ENCODE assay signal across 11 mouse cellular contexts in the genomic region with DNA sequence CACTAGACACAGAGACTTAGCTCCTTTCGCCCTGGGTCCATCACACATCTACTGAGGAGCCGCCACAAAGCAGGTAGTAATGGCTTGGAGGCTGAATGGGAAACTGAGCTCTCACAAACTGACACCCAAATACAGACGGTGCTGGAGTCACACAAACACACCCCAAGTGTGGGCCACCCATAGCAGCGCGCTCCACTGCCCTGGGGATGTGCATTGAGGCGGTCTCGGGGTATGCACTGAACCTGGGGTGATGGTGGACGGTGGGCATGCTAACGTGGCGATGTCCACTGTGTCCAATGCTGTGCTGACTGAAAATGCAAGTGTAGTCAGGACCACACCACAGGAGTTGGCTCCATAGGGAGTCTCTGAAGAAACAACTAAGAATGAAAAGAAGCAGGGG. TPM values are rescaled to one million over a fixed set of nuclear protein-coding genes. Genes with fewer than 3 reads are reported as not detected.
DNase-seq lines count a peak whose midpoint lies in the region; ATAC-seq lines count a peak whose summit lies in the region.
"Had no signal": no experiment of that assay in that cellular context is flagged by ENCODE, and none has a peak within 500 bp of the region (broad histone marks: within the 10 kb centered on the region; RNA-seq: fewer than 3 reads in every experiment).

No protein-coding gene starts in this region.

- H3K9ac ChIP-seq in forebrain, embryonic 16.5 days (replicated peaks; ENCODE audit: low read depth, low read length), result 0 out of 2 replicates have a peak overlapping the region, but pooled peaks have one; percentile 27
- H3K9ac ChIP-seq in intestine, embryonic 15.5 days, result no peak overlapping the region
- no peak overlapping the region for H3K9ac ChIP-seq in stomach, embryonic 15.5 days
- H3K9ac ChIP-seq: kidney, embryonic 15.5 days; limb, embryonic 15.5 days had no signal

- WGBS in forebrain, embryonic 16.5 days, result 78% methylated on average over 10 of the region's 10 CpGs
- 92% methylated on average over 10 of the region's 10 CpGs for WGBS in intestine, embryonic 15.5 days
- 93% methylated on average over 10 of the region's 10 CpGs for WGBS in stomach, embryonic 15.5 days

- H3K27ac ChIP-seq in forebrain, embryonic 16.5 days (ENCODE audit: low read length), result peak overlapping the region; percentile 80
- 0 out of 2 replicates have a peak overlapping the region, but pooled peaks have one; percentile 22 for H3K27ac ChIP-seq in intestine, embryonic 15.5 days
- H3K27ac ChIP-seq in stomach, embryonic 15.5 days, result peak overlapping the region; percentile 52; the same call in 1 of the 2 replicates
- H3K27ac ChIP-seq: limb, embryonic 15.5 days had no signal

- no peaks in the 10 kb centered on the region for H3K27me3 ChIP-seq in megakaryocyte, embryonic 14.5 days (replicated peaks)
- H3K27me3 ChIP-seq in forebrain, embryonic 16.5 days (replicated peaks; ENCODE audit: control insufficient read depth, insufficient read depth, low read length), result no peaks in the 10 kb centered on the region
- no peaks in the 10 kb centered on the region for H3K27me3 ChIP-seq in intestine, embryonic 15.5 days (replicated peaks)
- H3K27me3 ChIP-seq in stomach, embryonic 15.5 days (replicated peaks), result no peaks in the 10 kb centered on the region
- H3K27me3 ChIP-seq: kidney, embryonic 15.5 days; limb, embryonic 15.5 days had no signal

- ATAC-seq in megakaryocyte, adult 5-6 weeks (ENCODE audit: poor library complexity, severe bottlenecking), result no peak
- no peak for ATAC-seq in forebrain, embryonic 16.5 days
- ATAC-seq in intestine, embryonic 15.5 days, result no peak
- no peak for ATAC-seq in stomach, embryonic 15.5 days (ENCODE audit: insufficient read depth, low FRiP score, low read depth)

- H3K36me3 ChIP-seq in megakaryocyte, embryonic 14.5 days (replicated peaks; ENCODE audit: low read length), result peaks cover 96% of the 10 kb centered on the region
- H3K36me3 ChIP-seq in forebrain, embryonic 16.5 days (ENCODE audit: control insufficient read depth, insufficient read depth), result peaks cover 7% of the 10 kb centered on the region
- peaks cover 21% of the 10 kb centered on the region for H3K36me3 ChIP-seq in intestine, embryonic 15.5 days
- peaks cover 6% of the 10 kb centered on the region for H3K36me3 ChIP-seq in stomach, embryonic 15.5 days

- H3K4me3 ChIP-seq in megakaryocyte, embryonic 14.5 days (replicated peaks), result peak overlapping the region; percentile 42
- H3K4me3 ChIP-seq in forebrain, embryonic 16.5 days (replicated peaks; ENCODE audit: low read length), result no peak overlapping the region
- H3K4me3 ChIP-seq in intestine, embryonic 15.5 days (replicated peaks), result no peak overlapping the region
- H3K4me3 ChIP-seq in stomach, embryonic 15.5 days (replicated peaks), result no peak overlapping the region
- H3K4me3 ChIP-seq: kidney, embryonic 15.5 days; limb, embryonic 15.5 days had no signal

- H3K4me1 ChIP-seq in megakaryocyte, embryonic 14.5 days, result peaks cover 89% of the 10 kb centered on the region
- H3K4me1 ChIP-seq in forebrain, embryonic 16.5 days (replicated peaks; ENCODE audit: control insufficient read depth, insufficient read depth, low read length), result peaks cover 49% of the 10 kb centered on the region
- H3K4me1 ChIP-seq in intestine, embryonic 15.5 days (replicated peaks), result peaks cover 17% of the 10 kb centered on the region
- H3K4me1 ChIP-seq in stomach, embryonic 15.5 days, result peaks cover 25% of the 10 kb centered on the region

- DNase-seq in right cerebral cortex, postnatal 4 days, result no peak
- no peak for DNase-seq in thymus, adult 18-20 months
- no peak for DNase-seq in adrenal gland, postnatal 10 days

- no peak overlapping the region for H3K4me2 ChIP-seq in forebrain, embryonic 16.5 days (ENCODE audit: low read length)
- H3K4me2 ChIP-seq in intestine, embryonic 15.5 days (replicated peaks), result no peak overlapping the region
- H3K4me2 ChIP-seq in stomach, embryonic 15.5 days, result no peak overlapping the region
- H3K4me2 ChIP-seq: kidney, embryonic 15.5 days; limb, embryonic 15.5 days had no signal

- no peaks in the 10 kb centered on the region for H3K9me3 ChIP-seq in megakaryocyte, embryonic 14.5 days
- no peaks in the 10 kb centered on the region for H3K9me3 ChIP-seq in forebrain, embryonic 16.5 days (ENCODE audit: control insufficient read depth, low read length)
- H3K9me3 ChIP-seq in intestine, embryonic 15.5 days, result no peaks in the 10 kb centered on the region
- H3K9me3 ChIP-seq in stomach, embryonic 15.5 days, result no peaks in the 10 kb centered on the region
- H3K9me3 ChIP-seq: kidney, embryonic 15.5 days; limb, embryonic 15.5 days had no signal

RNA-seq across cellular contexts. Expression of gene Selplg, which starts 22.7 kb away (rescaled TPM):
- polyA plus RNA-seq in megakaryocyte, embryonic 14.5 days (2012; ENCODE audit: insufficient read depth, low replicate concordance), result 39.4 and 167 TPM in 2 replicates
- 718 and 733 TPM in 2 replicates for total RNA-seq in megakaryocyte, adult 5-6 weeks (2015)
- total RNA-seq in megakaryocyte, adult 5-6 weeks (2017), result 291 and 312 TPM in 2 replicates
- 1.8 and 2.0 TPM in 2 replicates for polyA plus RNA-seq in forebrain, embryonic 16.5 days (2015; fragmentation: Nextera tagmentation; extraction: Ambion mirVana)
- polyA plus RNA-seq in intestine, embryonic 15.5 days (2015; fragmentation: Nextera tagmentation; extraction: Ambion mirVana), result 3.4 and 4.4 TPM in 2 replicates
- 5.8 and 7.5 TPM in 2 replicates for polyA plus RNA-seq in stomach, embryonic 15.5 days (2015; fragmentation: Nextera tagmentation; extraction: Ambion mirVana)
- total RNA-seq in adrenal gland, postnatal 10 days (2021), result 1 to 10 TPM; 6.6 to 6.9 TPM

RNA-seq across cellular contexts. Expression of gene Coro1c, which starts 53.4 kb away (rescaled TPM):
- 132 and 208 TPM in 2 replicates for polyA plus RNA-seq in megakaryocyte, embryonic 14.5 days (2012; ENCODE audit: insufficient read depth, low replicate concordance)
- 93.2 and 103 TPM in 2 replicates for total RNA-seq in megakaryocyte, adult 5-6 weeks (2015)
- 141 and 145 TPM in 2 replicates for total RNA-seq in megakaryocyte, adult 5-6 weeks (2017)
- polyA plus RNA-seq in forebrain, embryonic 16.5 days (2015; fragmentation: Nextera tagmentation; extraction: Ambion mirVana), result 230 and 234 TPM in 2 replicates
- polyA plus RNA-seq in intestine, embryonic 15.5 days (2015; fragmentation: Nextera tagmentation; extraction: Ambion mirVana), result 167 and 173 TPM in 2 replicates
- polyA plus RNA-seq in stomach, embryonic 15.5 days (2015; fragmentation: Nextera tagmentation; extraction: Ambion mirVana), result 129 and 144 TPM in 2 replicates
- 10 to 100 TPM; 66.4 to 78.9 TPM for total RNA-seq in adrenal gland, postnatal 10 days (2021)

RNA-seq across cellular contexts. Expression of gene Tmem119, which starts 54.8 kb away (rescaled TPM):
- polyA plus RNA-seq in megakaryocyte, embryonic 14.5 days (2012; ENCODE audit: insufficient read depth, low replicate concordance), result 4.0 TPM in 1 of 2 replicates, not detected in the other
- 1.9 and 2.8 TPM in 2 replicates for total RNA-seq in megakaryocyte, adult 5-6 weeks (2015)
- 2.3 and 3.2 TPM in 2 replicates for total RNA-seq in megakaryocyte, adult 5-6 weeks (2017)
- 4.4 and 7.9 TPM in 2 replicates for polyA plus RNA-seq in forebrain, embryonic 16.5 days (2015; fragmentation: Nextera tagmentation; extraction: Ambion mirVana)
- 57.5 and 61.9 TPM in 2 replicates for polyA plus RNA-seq in intestine, embryonic 15.5 days (2015; fragmentation: Nextera tagmentation; extraction: Ambion mirVana)
- polyA plus RNA-seq in stomach, embryonic 15.5 days (2015; fragmentation: Nextera tagmentation; extraction: Ambion mirVana), result 60.6 and 64.4 TPM in 2 replicates
- 10 to 100 TPM; 14.0 to 18.0 TPM for total RNA-seq in adrenal gland, postnatal 10 days (2021)
- polyA plus RNA-seq: activated CD4-positive, CD25-positive, alpha-beta regulatory T cell, adult 4 months had no signal

Comparison
In these comparisons a context has a peak if more than half of its experiments do, and no peak if none do; other contexts are left out.
1. H3K27ac ChIP-seq: peak in every context shown above with its lines; median percentile 80 in forebrain, embryonic 16.5 days; 52 in stomach, embryonic 15.5 days; 22 in intestine, embryonic 15.5 days.